Mouse (Mus musculus) heart, embryonic 16.5 days (tissue): Measurements from ENCODE around the gene Mpzl1. TPM values are rescaled to one million over a fixed set of nuclear protein-coding genes. Genes with fewer than 3 reads are reported as not detected.

Source experiments
- ATAC-seq: fragments of 200-750 bp; cut with Nextera tagmentation; replicated peaks from 2 replicates; pipeline ENCODE4 v1.8.0; 2017; ENCODE audit warnings: moderate number of reproducible peaks; ENCODE audit not compliant: insufficient read depth, low FRiP score; ENCODE audit errors: extremely low read depth
- H3K27ac ChIP-seq: fragments of 300-500 bp; sonication (generic); 2 replicates; pipeline ENCODE4 v1.5.1; 2014; ENCODE audit warnings: mild to moderate bottlenecking, low read length, control low read depth, moderate library complexity
- H3K27me3 ChIP-seq: fragments of 300-500 bp; sonication (generic); 2 replicates; pipeline ENCODE4 v1.6.1; 2014; ENCODE audit warnings: low read length, mixed read lengths; ENCODE audit not compliant: control insufficient read depth, insufficient read depth
- H3K36me3 ChIP-seq: fragments of 300-500 bp; sonication (generic); 2 replicates; pipeline ENCODE4 v1.6.1; 2014; ENCODE audit not compliant: control insufficient read depth, insufficient read depth
- H3K4me1 ChIP-seq: fragments of 300-500 bp; sonication (generic); 2 replicates; pipeline ENCODE4 v1.6.1; 2014; ENCODE audit warnings: low read length, mixed read lengths; ENCODE audit not compliant: control insufficient read depth, insufficient read depth
- H3K4me2 ChIP-seq: fragments of 300-500 bp; sonication (generic); 2 replicates; pipeline ENCODE4 v1.6.1; 2014; ENCODE audit warnings: low read depth, mild to moderate bottlenecking, control low read depth, low read length
- H3K4me3 ChIP-seq: fragments of 300-500 bp; sonication (generic); 2 replicates; pipeline ENCODE4 v1.5.1; 2014; ENCODE audit warnings: mild to moderate bottlenecking, control low read depth, low read length
- H3K9ac ChIP-seq: fragments of 300-500 bp; sonication (generic); 2 replicates; pipeline ENCODE4 v1.6.1; 2014; ENCODE audit warnings: low read length, control low read depth
- H3K9me3 ChIP-seq: fragments of 300-500 bp; sonication (generic); replicated peaks from 2 replicates; pipeline ENCODE4 v1.6.1; 2016; ENCODE audit warnings: low read length; ENCODE audit not compliant: control insufficient read depth
- WGBS: fragments of 180-500 bp; shearing (Covaris S2); extraction: QIAGEN DNeasy Blood & Tissue Kit; methylation state at CpG from one replicate; pipeline ENCODE4 v1.1.7; 2014; 5-methylcytosine and 5-hydroxymethylcytosine counted together
- polyA plus RNA-seq: library from polyadenylated mRNA; unstranded; fragments of >200 nt; fragmentation: Nextera tagmentation; extraction: Ambion mirVana; gene quantifications from 2 replicates; pipeline ENCODE4 v1.2.1, GENCODE M21; 2015

The Mpzl1 gene
- polyA plus RNA-seq, 1 experiment from 2014 or later, result 95.3 TPM

GRCm38 (mm10) chr1:165601775-165602280 lies 32.5 kb downstream of the Mpzl1 start:
- Histone ChIP-seq H3K4me1 (peaks cover 8% of the 10 kb centered on the region), H3K36me3 (peaks cover 27% of the 10 kb centered on the region), H3K4me2 (no peak overlapping the region)

DNA sequence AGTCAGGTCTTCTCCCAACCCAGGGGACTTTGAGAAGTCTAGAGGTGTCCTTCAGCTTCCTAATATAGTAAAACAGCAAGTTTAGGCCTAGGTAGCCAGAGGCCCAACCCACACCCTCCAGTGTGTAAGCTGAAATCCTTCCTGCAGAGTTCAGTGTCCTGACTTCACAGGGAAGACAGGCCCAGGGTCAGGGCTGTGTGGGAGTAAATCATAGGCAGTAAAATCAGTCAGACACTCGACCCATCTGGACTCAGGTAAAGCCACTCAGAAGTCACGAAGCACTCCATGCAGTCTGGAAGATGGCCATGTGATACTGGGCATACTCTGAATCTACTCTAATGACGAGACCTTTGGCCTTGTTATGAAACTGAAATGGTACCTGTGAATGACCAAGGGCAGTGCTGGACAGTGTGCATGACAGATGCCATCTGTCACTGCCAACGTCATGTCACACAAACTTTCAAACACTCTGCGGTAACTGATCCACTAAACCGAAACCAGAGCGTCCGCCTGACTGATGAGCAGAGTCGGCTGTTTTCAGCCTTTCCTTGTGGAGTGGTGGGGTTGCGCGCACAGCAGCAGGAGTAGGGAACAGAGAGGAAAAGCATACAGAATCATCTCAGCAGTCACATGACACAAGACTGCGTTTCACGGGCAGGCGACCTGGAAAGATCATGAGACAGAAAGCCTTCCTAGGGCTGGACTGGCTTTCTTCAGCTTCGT lies 39.5 kb downstream of the Mpzl1 start:
- Histone ChIP-seq H3K4me2 (no peak overlapping the region), H3K9me3 (no peaks in the 10 kb centered on the region), H3K36me3 (peaks cover 15% of the 10 kb centered on the region), H3K4me1 (peaks cover 12% of the 10 kb centered on the region), H3K27me3 (no peaks in the 10 kb centered on the region), H3K4me3 (no peak overlapping the region), H3K9ac (no peak overlapping the region), H3K27ac (no peak overlapping the region)
- 73% methylated on average over 15 of the region's 15 CpGs for WGBS
- ATAC-seq, result no peak

More at GRCm38 (mm10) chr1:165601775-165602280, 32.5 kb downstream of the Mpzl1 start:
- ATAC-seq, result no peak
- no peaks in the 10 kb centered on the region for H3K9me3 ChIP-seq
- no peak overlapping the region for H3K27ac ChIP-seq
- no peaks in the 10 kb centered on the region for H3K27me3 ChIP-seq
- H3K4me3 ChIP-seq, result no peak overlapping the region
- H3K9ac ChIP-seq, result no peak overlapping the region
- 83% methylated on average over 10 of the region's 10 CpGs for WGBS

- peak overlapping the region; percentile 18; the same call in 1 of the 2 replicates for H3K27ac ChIP-seq
- ATAC-seq, result no peak
- no peaks in the 10 kb centered on the region for H3K9me3 ChIP-seq
- no peak overlapping the region for H3K9ac ChIP-seq
- peaks cover 10% of the 10 kb centered on the region for H3K36me3 ChIP-seq
- no peak overlapping the region for H3K4me3 ChIP-seq
- no peaks in the 10 kb centered on the region for H3K27me3 ChIP-seq
- H3K4me2 ChIP-seq, result no peak overlapping the region
- WGBS, result 59% methylated on average over 14 of the region's 14 CpGs
- H3K4me1 ChIP-seq, result peaks cover 33% of the 10 kb centered on the region
These were observed 41.8 kb downstream of the Mpzl1 start for GRCm38 (mm10) chr1:165592295-165593082.

- Histone ChIP-seq H3K4me1 (peaks cover 38% of the 10 kb centered on the region), H3K27me3 (no peaks in the 10 kb centered on the region), H3K4me2 (no peak overlapping the region), H3K9me3 (no peaks in the 10 kb centered on the region), H3K36me3 (peaks cover 10% of the 10 kb centered on the region), H3K9ac (no peak overlapping the region), H3K27ac (peak overlapping the region; percentile 5; the same call in 1 of the 2 replicates), H3K4me3 (no peak overlapping the region)
- ATAC-seq, result no peak
- 38% methylated on average over 8 of the region's 8 CpGs for WGBS
These were observed 43.6 kb downstream of the Mpzl1 start for GRCm38 (mm10) chr1:165590760-165591159.

DNA sequence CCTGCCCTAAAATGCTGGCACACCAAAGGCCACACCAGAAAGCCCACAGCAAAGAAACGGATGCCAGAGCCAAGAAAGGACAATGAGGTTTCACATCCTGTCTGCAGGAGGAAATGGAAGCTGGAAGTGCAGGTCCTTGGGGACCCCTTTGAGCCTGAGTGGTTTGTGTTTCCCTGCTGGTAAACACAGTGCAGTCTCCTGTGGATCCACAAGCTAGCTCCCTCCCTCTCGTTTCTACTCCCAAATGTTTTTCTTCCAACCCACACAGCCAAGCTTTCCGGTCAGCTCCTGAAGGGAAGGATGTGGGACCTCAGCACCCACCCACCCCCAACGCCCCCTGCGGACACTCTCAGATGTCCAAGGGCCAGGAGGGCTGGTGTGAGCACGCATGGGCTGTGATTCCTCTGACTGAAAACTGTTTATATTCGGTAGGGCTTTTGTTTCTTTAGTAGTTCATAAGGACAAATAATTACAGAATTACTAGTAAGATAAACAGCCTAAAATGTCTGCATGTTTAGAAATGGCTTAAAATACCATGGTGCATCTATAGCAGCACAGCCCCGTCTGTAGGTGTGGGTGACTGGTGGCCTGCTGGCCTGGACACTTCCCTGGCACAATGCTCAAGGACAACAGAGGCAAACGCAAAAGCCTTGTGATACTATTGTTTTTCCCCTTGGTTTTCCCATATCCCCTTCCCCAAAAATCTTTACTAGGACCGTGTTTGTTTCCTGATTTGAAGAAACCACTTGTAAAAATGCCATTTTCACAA lies 44.9 kb downstream of the Mpzl1 start:
- peak overlapping the region; percentile 39; the same call in 1 of the 2 replicates for H3K9ac ChIP-seq
- peaks cover 10% of the 10 kb centered on the region for H3K36me3 ChIP-seq
- H3K4me3 ChIP-seq, result no peak overlapping the region
- peak; percentile 55 for ATAC-seq
- peak overlapping the region; percentile 39; the same call in 1 of the 2 replicates for H3K4me2 ChIP-seq
- H3K27me3 ChIP-seq, result no peaks in the 10 kb centered on the region
- 27% methylated on average over 10 of the region's 10 CpGs for WGBS
- peaks cover 40% of the 10 kb centered on the region for H3K4me1 ChIP-seq
- H3K27ac ChIP-seq, result peak overlapping the region; percentile 81
- no peaks in the 10 kb centered on the region for H3K9me3 ChIP-seq

DNA sequence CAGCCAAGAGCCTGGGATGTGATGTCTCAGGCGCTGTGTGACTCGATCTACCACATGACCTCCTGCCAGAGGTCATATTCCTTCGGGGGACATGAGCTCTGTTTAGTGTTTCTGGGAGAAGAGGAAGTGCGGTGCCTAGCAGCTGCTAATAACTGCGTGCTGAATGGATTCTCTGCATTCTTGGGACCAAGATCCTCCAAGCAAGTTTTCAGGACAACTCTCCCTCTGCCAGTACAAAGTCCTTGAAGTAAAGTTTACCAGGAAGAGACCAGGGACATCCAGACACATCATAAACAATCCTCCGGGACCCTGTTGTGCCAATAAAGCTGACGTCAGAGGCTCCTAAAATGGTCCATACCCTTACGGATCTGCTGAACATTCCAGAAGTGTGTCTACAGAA lies 46.5 kb downstream of the Mpzl1 start:
- H3K9ac ChIP-seq, result no peak overlapping the region
- H3K4me3 ChIP-seq, result no peak overlapping the region
- no peak for ATAC-seq
- H3K9me3 ChIP-seq, result no peaks in the 10 kb centered on the region
- H3K4me1 ChIP-seq, result peaks cover 40% of the 10 kb centered on the region
- H3K36me3 ChIP-seq, result peaks cover 4% of the 10 kb centered on the region; the same call in 1 of the 2 replicates
- H3K27ac ChIP-seq, result peak overlapping the region; percentile 39; the same call in 1 of the 2 replicates
- WGBS, result 30% methylated on average over 8 of the region's 8 CpGs
- no peak overlapping the region for H3K4me2 ChIP-seq
- no peaks in the 10 kb centered on the region for H3K27me3 ChIP-seq

DNA sequence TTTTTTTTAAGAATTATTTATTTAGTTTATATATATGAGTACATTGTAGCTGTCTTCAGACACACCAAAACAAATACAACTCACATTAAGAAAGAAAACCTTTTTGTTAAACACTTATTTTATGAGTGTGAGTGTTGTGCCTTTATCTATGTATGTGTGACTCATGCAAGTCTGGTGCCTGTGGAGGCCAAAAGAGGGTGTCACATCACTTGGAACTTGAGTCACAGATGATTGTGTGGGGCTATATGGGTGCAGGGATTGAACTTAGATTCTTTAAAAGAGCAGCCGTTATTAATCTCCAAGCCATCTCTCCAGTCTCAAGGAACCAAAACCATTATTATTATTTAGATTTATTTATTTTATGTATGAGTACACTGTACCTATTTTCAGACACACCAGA lies 48.0 kb downstream of the Mpzl1 start:
- Histone ChIP-seq H3K9me3 (no peaks in the 10 kb centered on the region), H3K9ac (no peak overlapping the region), H3K27ac (no peak overlapping the region), H3K4me1 (peaks cover 40% of the 10 kb centered on the region), H3K36me3 (no peaks in the 10 kb centered on the region), H3K4me3 (no peak overlapping the region), H3K4me2 (no peak overlapping the region), H3K27me3 (no peaks in the 10 kb centered on the region)
- no peak for ATAC-seq
- WGBS, result 52% methylated on average over 1 of the region's 1 CpGs

DNA sequence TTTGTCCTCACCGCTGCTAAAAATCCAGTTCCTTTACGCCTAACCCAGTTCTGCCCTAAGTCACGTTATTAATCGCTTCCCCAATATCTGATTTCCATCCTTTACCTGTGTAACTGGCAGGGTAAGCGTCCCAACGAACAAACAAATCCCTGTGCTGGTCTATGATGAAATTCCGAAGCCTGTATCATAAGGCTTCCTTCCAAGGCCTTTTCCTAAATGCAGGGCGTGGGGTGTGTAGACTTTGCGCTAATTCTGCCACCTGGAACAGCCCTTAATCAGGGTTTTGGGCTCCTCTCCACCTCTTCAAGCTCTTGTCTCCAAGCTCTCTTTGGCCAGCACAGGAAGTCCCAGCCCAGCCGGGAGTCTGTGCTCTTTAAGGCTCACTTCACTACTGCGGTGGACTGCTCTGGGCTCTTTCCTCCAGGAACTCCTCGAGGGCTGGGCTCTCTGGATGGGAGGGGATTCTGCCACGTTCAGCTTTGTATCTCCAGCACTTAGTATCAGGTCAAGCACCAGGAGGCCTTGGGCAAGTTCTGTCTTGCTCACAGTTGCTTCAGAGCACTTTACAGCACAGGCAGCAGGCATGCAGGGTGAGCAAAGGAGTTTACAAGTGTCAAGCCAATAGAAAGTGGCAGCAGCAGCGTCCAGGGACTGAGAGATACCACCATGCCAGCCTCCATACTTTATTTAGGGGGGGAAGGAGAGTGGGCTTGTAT lies 48.8 kb downstream of the Mpzl1 start:
- peaks cover 34% of the 10 kb centered on the region for H3K4me1 ChIP-seq
- H3K27ac ChIP-seq, result peak overlapping the region; percentile 5; the same call in 1 of the 2 replicates
- no peaks in the 10 kb centered on the region for H3K9me3 ChIP-seq
- no peak for ATAC-seq
- no peak overlapping the region for H3K4me2 ChIP-seq
- no peak overlapping the region for H3K4me3 ChIP-seq
- WGBS, result 58% methylated on average over 14 of the region's 14 CpGs
- H3K27me3 ChIP-seq, result no peaks in the 10 kb centered on the region
- H3K36me3 ChIP-seq, result no peaks in the 10 kb centered on the region
- 0 out of 2 replicates have a peak overlapping the region, but pooled peaks have one; percentile 13 for H3K9ac ChIP-seq
